Mouse (Mus musculus): ENCODE data around the gene Rhbdd1. TPM values are rescaled to one million over a fixed set of nuclear protein-coding genes. Genes with fewer than 3 reads are reported as not detected.

The Rhbdd1 gene
- total RNA-seq, 2 experiments from 2014 or later, result 7.6 to 10.8 TPM

GRCm38 (mm10) chr1:82410548-82410947 lies 94.3 kb downstream of the Rhbdd1 start:
- no peak for ATAC-seq (replicated peaks; ENCODE audit: low FRiP score, low TSS enrichment, poor library complexity, severe bottlenecking)

DNA sequence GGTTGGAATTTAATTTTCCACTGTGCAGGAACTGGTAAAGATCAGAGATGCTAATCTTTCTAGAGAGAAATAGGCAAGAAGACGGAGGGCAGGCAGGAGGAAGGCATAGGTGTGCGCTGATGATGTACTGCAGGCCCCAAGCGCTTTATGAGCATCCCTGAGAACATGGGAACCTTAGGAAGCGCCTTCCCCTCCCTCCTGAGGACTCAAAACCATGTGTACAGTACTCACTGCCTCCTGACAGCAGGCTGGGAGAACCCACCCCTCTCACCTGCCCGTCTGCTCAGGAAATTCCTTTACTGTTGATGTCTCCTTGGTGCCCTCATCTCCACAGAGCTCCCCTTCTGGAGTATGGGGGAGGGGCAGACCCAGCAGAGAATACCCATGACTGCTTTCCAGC lies 95.3 kb downstream of the Rhbdd1 start:
- ATAC-seq (replicated peaks; ENCODE audit: low FRiP score, low TSS enrichment, poor library complexity, severe bottlenecking), result no peak

DNA sequence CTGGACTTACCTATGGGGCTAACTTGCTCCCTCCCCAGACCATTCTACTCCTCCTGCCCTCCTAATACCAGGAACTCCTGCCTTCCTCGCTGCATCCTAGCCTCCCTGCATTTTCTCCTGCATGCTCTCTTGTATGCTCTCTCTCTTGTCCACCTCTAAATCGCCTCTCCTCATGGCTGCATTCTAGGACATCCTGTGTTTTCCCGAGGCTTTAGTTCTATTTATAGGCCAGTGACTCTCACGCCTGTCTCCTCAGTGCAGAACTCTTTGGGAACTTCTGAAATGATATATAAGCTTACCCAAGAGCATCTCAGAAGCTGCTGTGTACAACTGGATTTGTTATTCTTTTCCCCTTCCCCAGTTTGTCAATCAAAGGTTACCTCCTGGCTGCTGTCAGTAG lies 95.8 kb downstream of the Rhbdd1 start:
- no peak for ATAC-seq (replicated peaks; ENCODE audit: low FRiP score, low TSS enrichment, poor library complexity, severe bottlenecking)

GRCm38 (mm10) chr1:82414434-82415045 lies 98.3 kb downstream of the Rhbdd1 start:
- no peak for ATAC-seq (replicated peaks; ENCODE audit: low FRiP score, low TSS enrichment, poor library complexity, severe bottlenecking)

- ATAC-seq (replicated peaks; ENCODE audit: low FRiP score, low TSS enrichment, poor library complexity, severe bottlenecking), result no peak
Measured at GRCm38 (mm10) chr1:82415641-82416040, 99.4 kb downstream of the Rhbdd1 start.

GRCm38 (mm10) chr1:82427729-82428128 lies 111.5 kb downstream of the Rhbdd1 start:
- ATAC-seq (replicated peaks; ENCODE audit: low FRiP score, low TSS enrichment, poor library complexity, severe bottlenecking), result no peak

DNA sequence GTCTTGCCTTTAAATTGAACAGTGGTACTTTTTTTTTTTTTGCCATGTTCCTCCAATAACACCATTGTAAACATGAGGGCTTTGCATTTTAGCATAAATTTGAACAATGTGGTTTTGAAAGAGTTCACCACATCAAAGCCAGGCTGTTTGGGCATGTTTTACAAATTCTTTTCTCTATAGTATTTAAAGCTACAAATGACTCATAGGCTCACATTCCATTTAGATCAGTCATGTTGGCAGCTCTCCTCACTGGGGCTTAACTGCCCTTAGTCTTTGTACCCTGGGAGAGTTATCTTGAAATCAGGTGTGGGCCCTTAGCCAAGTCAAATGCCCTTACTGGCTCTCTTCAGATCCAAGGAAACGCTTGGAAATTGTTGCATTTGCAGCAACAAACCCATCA lies 112.8 kb downstream of the Rhbdd1 start:
- ATAC-seq (replicated peaks; ENCODE audit: low FRiP score, low TSS enrichment, poor library complexity, severe bottlenecking), result no peak

- ATAC-seq (replicated peaks; ENCODE audit: low FRiP score, low TSS enrichment, poor library complexity, severe bottlenecking), result no peak
Measured at GRCm38 (mm10) chr1:82432919-82433648, 116.8 kb downstream of the Rhbdd1 start.

DNA sequence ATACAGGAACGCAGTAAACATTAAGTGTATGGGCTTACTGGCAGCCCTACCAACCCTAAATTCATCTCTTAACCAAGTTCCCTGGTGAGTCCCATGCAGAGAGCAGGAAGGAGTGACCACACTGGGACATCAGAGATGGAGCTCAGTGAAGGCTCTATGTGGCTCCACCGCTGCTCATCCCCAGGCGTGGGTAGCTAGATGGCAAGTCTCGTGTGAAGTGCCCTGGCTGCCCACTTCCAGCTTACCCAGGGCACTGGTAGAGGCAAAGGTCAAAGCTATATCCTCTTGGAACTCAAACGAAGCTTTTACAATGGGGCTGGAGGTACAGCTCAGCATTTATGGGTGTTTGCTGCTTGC lies 117.4 kb downstream of the Rhbdd1 start:
- ATAC-seq (replicated peaks; ENCODE audit: low FRiP score, low TSS enrichment, poor library complexity, severe bottlenecking), result no peak

GRCm38 (mm10) chr1:82437273-82437672 lies 121.0 kb downstream of the Rhbdd1 start:
- no peak for ATAC-seq (replicated peaks; ENCODE audit: low FRiP score, low TSS enrichment, poor library complexity, severe bottlenecking)

- ATAC-seq (replicated peaks; ENCODE audit: low FRiP score, low TSS enrichment, poor library complexity, severe bottlenecking), result no peak
Measured at GRCm38 (mm10) chr1:82440123-82440522, 123.9 kb downstream of the Rhbdd1 start.

DNA sequence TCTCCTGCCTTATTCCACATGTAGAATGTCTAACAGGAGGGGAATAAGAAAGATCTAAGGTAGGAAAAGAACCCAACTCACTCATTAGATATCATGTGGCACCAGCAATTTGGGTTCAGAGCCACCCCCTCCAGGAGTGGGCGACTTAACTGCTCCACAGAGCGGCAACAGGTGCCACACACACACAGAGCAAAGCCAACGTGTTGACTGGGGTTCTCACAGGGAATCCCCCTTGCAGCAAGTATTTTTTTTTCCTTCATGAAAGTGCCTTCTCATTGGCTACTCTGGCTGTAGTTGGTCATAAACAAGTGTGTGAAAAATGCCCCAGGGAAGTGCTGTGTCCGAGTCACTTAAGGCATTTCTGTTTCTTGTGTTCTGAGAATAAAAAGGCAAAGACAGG lies 127.3 kb downstream of the Rhbdd1 start:
- ATAC-seq (replicated peaks; ENCODE audit: low FRiP score, low TSS enrichment, poor library complexity, severe bottlenecking), result no peak

GRCm38 (mm10) chr1:82446049-82446448 lies 129.8 kb downstream of the Rhbdd1 start:
- no peak for ATAC-seq (replicated peaks; ENCODE audit: low FRiP score, low TSS enrichment, poor library complexity, severe bottlenecking)

DNA sequence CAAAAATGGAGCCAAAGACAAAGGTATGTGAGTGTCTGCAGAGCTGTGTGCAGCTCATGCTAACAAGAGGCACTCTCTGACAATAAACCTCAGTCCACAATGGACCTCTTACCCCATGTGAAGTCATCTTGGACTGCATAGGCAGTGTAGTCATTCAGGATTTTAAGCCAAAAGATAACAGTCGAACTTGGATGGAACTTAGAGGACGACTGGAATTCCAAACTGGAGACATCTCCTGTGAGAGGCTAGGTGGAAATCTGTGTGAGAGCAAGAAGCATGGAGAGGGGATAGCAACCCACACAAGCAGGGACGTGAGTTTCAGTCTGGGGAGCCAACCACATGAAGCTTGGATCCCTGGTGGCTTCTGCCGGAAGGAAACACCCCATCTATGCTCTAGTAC lies 133.6 kb downstream of the Rhbdd1 start:
- ATAC-seq (replicated peaks; ENCODE audit: low FRiP score, low TSS enrichment, poor library complexity, severe bottlenecking), result no peak

DNA sequence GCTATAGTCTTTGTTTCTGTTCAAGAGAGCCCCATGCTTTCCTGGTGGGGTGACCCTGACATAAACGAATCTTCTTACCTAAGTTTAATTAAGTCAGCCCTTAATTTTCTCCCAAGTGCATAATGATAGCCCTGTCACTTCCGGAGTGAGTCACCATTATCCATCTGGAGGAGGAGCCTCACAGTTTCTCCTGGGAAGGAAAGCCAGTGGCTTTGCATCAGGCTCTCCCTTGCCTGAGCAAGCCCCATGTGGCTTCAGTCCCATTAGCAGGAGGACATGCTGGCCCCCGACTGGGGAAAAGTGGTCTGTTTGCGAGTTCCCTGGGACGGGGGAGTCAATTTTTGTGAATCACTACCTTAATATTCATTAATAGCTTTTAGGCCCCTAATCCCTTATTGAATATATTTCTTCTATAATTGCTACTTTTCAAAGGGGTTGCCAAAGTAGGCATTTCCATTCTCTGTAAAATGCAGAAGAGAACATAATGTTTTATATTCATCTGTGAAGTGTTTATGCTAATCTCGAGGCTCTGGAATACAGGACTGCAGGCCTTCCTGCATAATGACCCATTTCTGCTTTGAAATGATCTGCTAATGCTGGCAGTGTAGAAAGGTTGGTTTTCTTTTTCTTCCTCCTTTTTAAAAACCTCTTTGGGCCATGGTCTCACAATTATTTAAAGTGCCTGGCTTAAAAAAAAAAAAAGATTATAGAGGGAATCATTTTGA lies 135.8 kb downstream of the Rhbdd1 start:
- ATAC-seq (replicated peaks; ENCODE audit: low FRiP score, low TSS enrichment, poor library complexity, severe bottlenecking), result no peak

GRCm38 (mm10) chr1:82454031-82454430 lies 137.8 kb downstream of the Rhbdd1 start:
- no peak for ATAC-seq (replicated peaks; ENCODE audit: low FRiP score, low TSS enrichment, poor library complexity, severe bottlenecking)

- no peak for ATAC-seq (replicated peaks; ENCODE audit: low FRiP score, low TSS enrichment, poor library complexity, severe bottlenecking)
Measured at GRCm38 (mm10) chr1:82459350-82459749, 143.1 kb downstream of the Rhbdd1 start.

DNA sequence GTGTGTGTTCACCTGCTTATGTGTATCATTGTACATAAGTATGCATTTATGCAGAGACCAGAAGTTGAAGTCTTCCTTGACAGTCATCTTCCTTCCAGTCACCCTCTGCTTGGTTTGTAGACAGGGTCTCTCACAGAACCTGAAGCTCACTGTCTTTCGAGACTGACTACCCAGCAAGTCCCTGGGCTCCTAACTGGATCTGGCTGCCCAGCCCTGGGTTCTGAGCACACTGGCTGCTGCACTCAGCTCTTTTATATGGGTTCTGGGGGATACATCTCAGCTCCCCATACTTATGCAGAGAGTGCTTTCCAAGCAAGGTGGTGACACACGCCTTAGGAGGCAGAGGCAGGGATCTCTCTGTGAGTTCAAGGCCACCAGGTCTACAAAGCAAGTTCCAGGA lies 143.7 kb downstream of the Rhbdd1 start:
- no peak for ATAC-seq (replicated peaks; ENCODE audit: low FRiP score, low TSS enrichment, poor library complexity, severe bottlenecking)

GRCm38 (mm10) chr1:82461041-82461440 lies 144.8 kb downstream of the Rhbdd1 start:
- no peak for ATAC-seq (replicated peaks; ENCODE audit: low FRiP score, low TSS enrichment, poor library complexity, severe bottlenecking)

DNA sequence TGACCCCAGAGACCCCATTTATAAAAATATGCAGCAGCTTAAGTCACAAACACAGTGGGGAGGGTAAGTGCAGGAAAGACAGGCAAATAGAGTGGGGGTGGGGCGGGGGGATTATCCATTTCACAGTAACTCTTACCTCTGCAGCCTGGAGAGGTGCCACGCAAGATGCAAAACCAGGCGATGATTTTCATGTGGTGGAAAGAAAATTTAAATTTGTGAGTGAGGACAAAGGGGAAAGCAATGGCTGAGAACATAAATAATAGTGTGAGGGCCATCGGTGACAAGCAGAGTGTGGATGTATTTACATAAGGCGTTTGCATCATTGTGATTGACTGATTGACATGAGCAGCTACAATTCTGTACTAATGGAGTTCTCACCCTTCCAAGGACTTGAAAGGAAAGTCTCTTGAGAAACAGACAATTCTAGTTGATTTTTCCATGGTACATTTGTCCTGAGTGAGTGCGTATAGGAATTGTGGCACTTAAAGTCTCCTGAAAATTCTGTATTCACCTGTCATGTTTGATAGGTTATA lies 149.1 kb downstream of the Rhbdd1 start:
- no peak for ATAC-seq (replicated peaks; ENCODE audit: low FRiP score, low TSS enrichment, poor library complexity, severe bottlenecking)

GRCm38 (mm10) chr1:82468872-82469271 lies 152.6 kb downstream of the Rhbdd1 start:
- ATAC-seq (replicated peaks; ENCODE audit: low FRiP score, low TSS enrichment, poor library complexity, severe bottlenecking), result no peak
